Mouse (Mus musculus): ENCODE data around the gene Sh3d19.
A peak's percentile ranks its signal among the peaks of the same experiment; 100 is the strongest.

The Sh3d19 gene

GRCm38 (mm10) chr3:86142263-86142933, 171.5 kb downstream of the Sh3d19 start, which contains the start of gene Rps3a1:
Gene Rps3a1, minus strand, starts transcription at chr3:86142702.
- DNase-seq, result peak; percentile 98

GRCm38 (mm10) chr3:86142934-86143317, 172.0 kb downstream of the Sh3d19 start:
- DNase-seq, result no peak

GRCm38 (mm10) chr3:86143343-86143742, 172.4 kb downstream of the Sh3d19 start:
- no peak for DNase-seq

GRCm38 (mm10) chr3:86149063-86149462, 178.2 kb downstream of the Sh3d19 start:
- DNase-seq, result no peak

GRCm38 (mm10) chr3:86149521-86149920, 178.6 kb downstream of the Sh3d19 start:
- no peak for DNase-seq

GRCm38 (mm10) chr3:86168841-86169425, 198.0 kb downstream of the Sh3d19 start:
- no peak for DNase-seq

GRCm38 (mm10) chr3:86179714-86180113, 208.8 kb downstream of the Sh3d19 start:
- DNase-seq, result no peak

Data from cerebellum, adult 11 months (tissue).